Mouse (Mus musculus) heart, adult 2 months (tissue): ENCODE measurements around the gene Rnf223. TPM values are rescaled to one million over a fixed set of nuclear protein-coding genes. Genes with fewer than 3 reads are reported as not detected.

ENCODE experiments used
- DNase-seq, 2 experiments: peaks; one replicate each; pipeline ENCODE4 v3.0.0; 2021
- H3K27ac ChIP-seq: fragments of 200-600 bp; 2 replicates; pipeline ENCODE4 v1.8.1; 2022
- H3K27me3 ChIP-seq: fragments of 200-500 bp; 2 replicates; pipeline ENCODE4 v1.6.1; 2012; ENCODE audit warnings: mild to moderate bottlenecking, low read length, inconsistent platforms, mixed read lengths; ENCODE audit not compliant: control insufficient read depth, insufficient read depth
- H3K36me3 ChIP-seq: fragments of 200-500 bp; 2 replicates; pipeline ENCODE4 v1.6.1; 2012; ENCODE audit warnings: low read length, inconsistent platforms; ENCODE audit not compliant: control insufficient read depth, insufficient read depth
- H3K4me1 ChIP-seq: fragments of 200-500 bp; 2 replicates; pipeline ENCODE4 v1.6.1; 2011; ENCODE audit warnings: low read length; ENCODE audit not compliant: control insufficient read depth, insufficient read depth
- H3K4me3 ChIP-seq: fragments of 200-600 bp; 2 replicates; pipeline ENCODE4 v1.8.1; 2022
- H3K79me2 ChIP-seq: fragments of 200-500 bp; replicated peaks from 2 replicates; pipeline ENCODE4 v1.6.1; 2012; ENCODE audit warnings: mild to moderate bottlenecking, inconsistent platforms, low read length, moderate library complexity, mixed read lengths; ENCODE audit not compliant: control insufficient read depth, insufficient read depth
- H3K9ac ChIP-seq: fragments of 200-500 bp; 2 replicates; pipeline ENCODE4 v1.6.1; 2012; ENCODE audit warnings: low read depth, mild to moderate bottlenecking, control low read depth, inconsistent platforms, low read length, mixed read lengths
- CTCF ChIP-seq: fragments of 200-600 bp; IDR thresholded peaks from 2 replicates; pipeline ENCODE4 v1.8.1; 2022; ENCODE audit warnings: antibody characterized with exemption, mild to moderate bottlenecking, moderate library complexity
- EP300 ChIP-seq: fragments of 200-500 bp; IDR thresholded peaks from 2 replicates; pipeline ENCODE4 v1.6.1; 2011; ENCODE audit warnings: low read depth, low read length, control low read depth; ENCODE audit not compliant: insufficient read depth
- POLR2A ChIP-seq: fragments of 200-500 bp; IDR thresholded peaks from 2 replicates; pipeline ENCODE4 v1.6.1; 2011; ENCODE audit warnings: mild to moderate bottlenecking, low read depth, low read length, control low read depth; ENCODE audit not compliant: insufficient read depth
- WGBS: fragments of 180-500 bp; shearing (Covaris S2); methylation state at CpG from one replicate; pipeline ENCODE4 v1.1.7; 2018; 5-methylcytosine and 5-hydroxymethylcytosine counted together
- intact Hi-C: fragments of 180-260 bp; cut with DNase I; formaldehyde crosslinking; loops from one replicate; pipeline ENCODE4 v1.15.1; 2025
- polyA plus RNA-seq: library from polyadenylated mRNA; depleted of rRNA; stranded (reverse); fragments of >200 nt; gene quantifications from 2 replicates; pipeline ENCODE4 v1.2.3, GENCODE M21; 2012; rRNA removed
- total RNA-seq, 2 experiments: library from RNA; stranded (reverse); gene quantifications; 2 replicates each; pipeline ENCODE4 v1.2.3; 2021

Gene Rnf223
- total and polyA plus RNA-seq, 3 experiments: 0.07 to 0.14 TPM; not detected in 1

DNA sequence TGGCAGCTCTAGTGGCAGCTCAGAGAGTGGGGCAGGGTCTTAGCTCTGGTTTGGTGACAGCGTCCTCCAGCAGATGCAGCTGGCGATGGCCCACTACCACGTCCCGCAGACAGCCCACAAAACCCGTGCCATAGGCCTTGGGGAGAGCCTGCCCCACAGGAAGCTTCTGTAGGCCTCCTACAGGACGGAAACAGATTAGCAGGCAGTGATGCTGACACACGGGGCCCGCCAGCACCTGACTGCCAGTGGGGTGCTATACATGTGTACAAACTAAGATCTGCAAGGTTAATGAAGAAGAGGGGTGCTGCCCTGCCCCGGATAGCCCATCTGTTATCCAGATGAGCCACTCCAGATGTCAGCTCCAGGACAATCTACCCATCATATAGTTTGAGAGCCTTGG is 36.2 kb downstream of the Rnf223 start:
- Histone ChIP-seq H3K36me3 (no peaks in the 10 kb centered on the region), H3K9ac (no peak overlapping the region), H3K4me1 (no peaks in the 10 kb centered on the region), H3K79me2 (no peaks in the 10 kb centered on the region), H3K4me3 (no peak overlapping the region), H3K27ac (no peak overlapping the region), H3K27me3 (no peaks in the 10 kb centered on the region)
- no peak for TF ChIP-seq EP300
- no peak for TF ChIP-seq POLR2A
- peak; percentile 8; the same call in 1 of the 2 replicates for TF ChIP-seq CTCF
- 84% methylated on average over 9 of the region's 9 CpGs for WGBS
- DNase-seq: no peak
- intact Hi-C loops: no loop called here

DNA sequence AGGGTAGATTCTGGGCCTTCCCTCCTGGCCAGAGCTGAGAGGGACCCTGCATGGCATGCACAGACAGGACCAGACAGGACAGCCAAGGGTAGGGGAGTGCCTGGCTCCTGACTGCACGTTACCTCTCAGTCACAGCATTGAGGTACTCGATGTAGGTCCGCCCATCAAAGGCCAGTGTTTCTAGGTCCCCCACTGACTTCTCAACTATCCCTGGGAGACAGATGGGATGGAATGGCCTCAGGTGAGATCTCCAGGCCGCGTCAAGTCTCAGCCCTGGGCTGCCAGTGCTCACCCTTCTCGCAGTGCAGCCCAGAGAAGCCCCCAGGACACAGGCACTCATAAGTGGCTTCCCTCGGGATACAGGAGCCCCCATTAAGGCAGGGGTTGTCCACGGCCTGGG is 38.3 kb downstream of the Rnf223 start:
- Histone ChIP-seq H3K36me3 (no peaks in the 10 kb centered on the region), H3K9ac (no peak overlapping the region), H3K27me3 (no peaks in the 10 kb centered on the region), H3K27ac (no peak overlapping the region), H3K4me1 (no peaks in the 10 kb centered on the region), H3K79me2 (no peaks in the 10 kb centered on the region), H3K4me3 (no peak overlapping the region)
- no peak for TF ChIP-seq CTCF
- DNase-seq: no peak
- intact Hi-C loops: no loop called here
- WGBS: 92% methylated on average over 8 of the region's 8 CpGs

DNA sequence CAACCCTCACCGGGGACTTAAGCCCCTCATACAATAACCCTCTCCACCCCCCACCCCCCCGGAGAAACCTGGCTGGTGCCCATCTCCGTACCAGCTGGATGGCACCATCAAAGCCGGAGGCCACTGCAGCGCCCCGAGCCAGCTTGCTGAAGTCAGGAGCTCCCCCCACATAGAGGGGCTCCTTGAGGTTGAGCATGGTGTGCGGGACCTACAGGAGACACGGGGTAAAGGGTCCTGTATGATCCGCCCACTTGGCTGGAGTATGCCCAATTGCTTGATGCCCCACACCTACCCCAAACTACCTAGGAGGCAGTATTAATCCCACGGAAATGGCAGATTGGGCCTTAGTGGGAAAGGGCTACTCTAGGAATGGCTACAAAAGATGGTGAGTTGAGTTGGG is 38.8 kb downstream of the Rnf223 start:
- WGBS: 93% methylated on average over 10 of the region's 10 CpGs
- intact Hi-C loops: no loop called here
- TF ChIP-seq POLR2A (no peak), CTCF (no peak), EP300 (no peak)
- H3K4me3 ChIP-seq: no peak overlapping the region
- no peaks in the 10 kb centered on the region for H3K79me2 ChIP-seq
- no peaks in the 10 kb centered on the region for H3K27me3 ChIP-seq
- no peaks in the 10 kb centered on the region for H3K4me1 ChIP-seq
- H3K36me3 ChIP-seq: no peaks in the 10 kb centered on the region
- no peak overlapping the region for H3K9ac ChIP-seq
- DNase-seq: no peak
- no peak overlapping the region for H3K27ac ChIP-seq

DNA sequence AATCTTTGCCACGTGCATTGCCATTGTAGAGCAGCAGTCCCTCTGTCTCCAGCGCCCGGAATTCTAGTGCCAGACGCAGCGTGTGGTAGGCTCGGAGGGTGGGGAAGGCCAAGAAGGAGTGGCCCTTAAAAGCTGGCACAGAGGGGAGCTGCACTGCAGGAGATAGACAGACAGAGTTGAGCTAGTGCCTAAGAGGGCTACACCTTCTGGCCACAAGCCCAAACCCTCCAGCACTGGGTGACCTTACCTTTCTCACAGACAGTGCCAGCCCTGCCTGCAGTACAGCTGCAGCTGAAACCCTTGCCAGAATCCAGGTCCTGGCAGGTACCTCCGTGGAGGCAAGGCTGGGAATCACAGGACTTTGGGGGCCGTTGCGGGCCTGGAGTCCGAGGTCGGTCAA is 41.5 kb downstream of the Rnf223 start:
- Histone ChIP-seq H3K4me3 (no peak overlapping the region), H3K27me3 (no peaks in the 10 kb centered on the region), H3K36me3 (no peaks in the 10 kb centered on the region), H3K79me2 (no peaks in the 10 kb centered on the region), H3K4me1 (no peaks in the 10 kb centered on the region), H3K9ac (no peak overlapping the region), H3K27ac (no peak overlapping the region; the same call in 1 of the 2 replicates)
- whole genome bisulfite sequencing: 72% methylated on average over 11 of the region's 11 CpGs
- TF ChIP-seq EP300 (peak; percentile 64; the same call in 1 of the 2 replicates), CTCF (no peak), POLR2A (no peak)
- intact Hi-C loops: loop anchor here (5.0 kb wide), 1 partner anchor 45 kb away; the partner anchor contains the start of gene Perm1
- DNase-seq: peak; percentile 60 to 80

DNA sequence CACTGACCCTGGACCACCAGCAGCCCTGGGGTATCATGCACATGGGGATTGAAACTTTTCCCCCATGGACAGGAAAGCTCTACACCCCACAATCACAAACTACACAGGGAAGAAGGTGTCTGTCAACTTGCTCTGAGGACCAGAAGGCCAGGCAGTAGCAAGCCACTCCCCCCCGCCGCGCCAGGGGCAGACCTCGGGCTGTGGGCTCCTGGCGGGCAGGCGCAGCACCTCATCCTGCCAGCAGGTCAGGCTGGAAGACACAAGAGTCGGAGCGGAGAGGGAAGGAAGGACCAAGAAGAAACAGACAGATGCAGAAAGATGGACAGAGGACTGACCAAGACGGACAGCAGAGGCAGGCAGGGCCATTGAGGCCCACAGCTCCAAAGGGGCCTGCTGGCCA is 47.3 kb downstream of the Rnf223 start:
- 88% methylated on average over 9 of the region's 9 CpGs for WGBS
- H3K27ac ChIP-seq: no peak overlapping the region

More for the DNA sequence above, 47.3 kb downstream of the Rnf223 start:
- no peaks in the 10 kb centered on the region for H3K79me2 ChIP-seq
- H3K27me3 ChIP-seq: no peaks in the 10 kb centered on the region
- no peak for DNase-seq
- no peaks in the 10 kb centered on the region for H3K4me1 ChIP-seq
- H3K9ac ChIP-seq: no peak overlapping the region
- H3K4me3 ChIP-seq: no peak overlapping the region
- intact Hi-C loops: no loop called here
- TF ChIP-seq POLR2A (no peak), EP300 (no peak), CTCF (no peak)
- H3K36me3 ChIP-seq: no peaks in the 10 kb centered on the region

Other genes starting within 250 kb of the Rnf223 start
- 10 to 100 TPM in 1 of 2 experiments, 1 to 10 TPM in 1; 9.4 to 10.1 TPM for gene Pusl1, start 238.7 kb upstream of the Rnf223 start, total RNA-seq
- gene Pusl1, start 238.7 kb upstream of the Rnf223 start, polyA plus RNA-seq: 19.9 and 31.3 TPM in 2 replicates
- 10 to 100 TPM in 1 of 2 experiments, 1 to 10 TPM in 1; 9.7 to 11.3 TPM for gene Acap3, start 238.7 kb upstream of the Rnf223 start, total RNA-seq
- 19.2 and 20.0 TPM in 2 replicates for gene Acap3, start 238.7 kb upstream of the Rnf223 start, polyA plus RNA-seq
- 10 to 100 TPM; 55.8 to 56.7 TPM for gene Ube2j2, start 186.7 kb upstream of the Rnf223 start, total RNA-seq
- 29.7 and 35.3 TPM in 2 replicates for gene Ube2j2, start 186.7 kb upstream of the Rnf223 start, polyA plus RNA-seq
- 10 to 100 TPM; 16.6 to 17.9 TPM for gene C1qtnf12, start 168.2 kb upstream of the Rnf223 start, total RNA-seq
- gene C1qtnf12, start 168.2 kb upstream of the Rnf223 start, polyA plus RNA-seq: 17.2 and 21.8 TPM in 2 replicates
- gene B3galt6, start 137.9 kb upstream of the Rnf223 start, total RNA-seq: 1 to 10 TPM; 2.5 to 3.0 TPM
- 2.7 and 3.6 TPM in 2 replicates for gene B3galt6, start 137.9 kb upstream of the Rnf223 start, polyA plus RNA-seq
- 10 to 100 TPM; 79.2 to 91.0 TPM for gene Sdf4, start 137.6 kb upstream of the Rnf223 start, total RNA-seq
- 23.7 and 37.1 TPM in 2 replicates for gene Sdf4, start 137.6 kb upstream of the Rnf223 start, polyA plus RNA-seq
- not detected for gene Tnfrsf4, start 116.7 kb upstream of the Rnf223 start, total RNA-seq
- gene Tnfrsf4, start 116.7 kb upstream of the Rnf223 start, polyA plus RNA-seq: 1.1 and 1.4 TPM in 2 replicates
- under 1 TPM in 1 of 2 experiments, not detected in 1; 0.31 TPM for gene Tnfrsf18, start 104.3 kb upstream of the Rnf223 start, total RNA-seq
- 0.80 and 0.82 TPM in 2 replicates for gene Tnfrsf18, start 104.3 kb upstream of the Rnf223 start, polyA plus RNA-seq
- gene Ttll10, start 71.1 kb upstream of the Rnf223 start, total RNA-seq: not detected
- 0.32 and 1.1 TPM in 2 replicates for gene Ttll10, start 71.1 kb upstream of the Rnf223 start, polyA plus RNA-seq
- 1 to 10 TPM; 1.7 to 3.5 TPM for gene 9430015G10Rik, start 20.5 kb upstream of the Rnf223 start, total RNA-seq
- gene 9430015G10Rik, start 20.5 kb upstream of the Rnf223 start, polyA plus RNA-seq: 5.9 and 7.5 TPM in 2 replicates
- gene Agrn, start 67.0 kb downstream of the Rnf223 start, total RNA-seq: 10 to 100 TPM; 24.3 to 26.9 TPM
- gene Agrn, start 67.0 kb downstream of the Rnf223 start, polyA plus RNA-seq: 50.4 and 70.1 TPM in 2 replicates
- gene Isg15, start 70.3 kb downstream of the Rnf223 start, total RNA-seq: 1 to 10 TPM; 3.2 to 4.5 TPM
- 6.9 and 8.3 TPM in 2 replicates for gene Isg15, start 70.3 kb downstream of the Rnf223 start, polyA plus RNA-seq
- 10 to 100 TPM in 1 of 2 experiments, 1 to 10 TPM in 1; 9.7 to 12.1 TPM for gene AW011738, start 72.8 kb downstream of the Rnf223 start, total RNA-seq
- gene AW011738, start 72.8 kb downstream of the Rnf223 start, polyA plus RNA-seq: 4.6 and 4.8 TPM in 2 replicates
- 100 to 1,000 TPM; 273 to 332 TPM for gene Perm1, start 85.4 kb downstream of the Rnf223 start, total RNA-seq
- 163 and 257 TPM in 2 replicates for gene Perm1, start 85.4 kb downstream of the Rnf223 start, polyA plus RNA-seq
- 10 to 100 TPM in 1 of 2 experiments, 1 to 10 TPM in 1; 9.7 to 10.8 TPM for gene Plekhn1, start 104.3 kb downstream of the Rnf223 start, total RNA-seq
- 25.2 and 28.0 TPM in 2 replicates for gene Plekhn1, start 104.3 kb downstream of the Rnf223 start, polyA plus RNA-seq
- 10 to 100 TPM; 24.8 to 25.1 TPM for gene Noc2l, start 105.5 kb downstream of the Rnf223 start, total RNA-seq
- gene Noc2l, start 105.5 kb downstream of the Rnf223 start, polyA plus RNA-seq: 33.9 and 45.5 TPM in 2 replicates
- not detected for gene Samd11, start 125.1 kb downstream of the Rnf223 start, total RNA-seq
- gene Samd11, start 125.1 kb downstream of the Rnf223 start, polyA plus RNA-seq: 0.09 and 0.61 TPM in 2 replicates
- not detected for gene Vmn2r-ps159, start 200.6 kb downstream of the Rnf223 start, total RNA-seq
- gene Vmn2r-ps159, start 200.6 kb downstream of the Rnf223 start, polyA plus RNA-seq: not detected in 2 replicates